Mouse (Mus musculus) left cerebral cortex, adult 8-10 months (tissue): Measurements from ENCODE around the gene Prpf3. TPM values are rescaled to one million over a fixed set of nuclear protein-coding genes. Genes with fewer than 3 reads are reported as not detected.
"Not testable (repeated sequence)": the region's sequence is repeated elsewhere in the genome, so short reads cannot be mapped to it uniquely, and the experiment has no call there.

Experiments used
- DNase-seq, 2 experiments: peaks; one replicate each; pipeline ENCODE4 v3.0.0; 2022; ENCODE audit warnings: low spot score in 2 of 2
- total RNA-seq, 4 experiments: library from RNA; stranded (reverse); gene quantifications; 2 replicates each; pipeline ENCODE4 v1.2.4; 2022

The Prpf3 gene
- 10 to 100 TPM; 25.2 to 36.6 (median 36.3) TPM for total RNA-seq

GRCm38 (mm10) chr3:95855502-95856089 is at the start of gene Prpf3:
Gene Prpf3, minus strand, starts transcription at chr3:95855885.
- DNase-seq, result peak; percentile 84 to 92

- DNase-seq, result no peak
These were observed 48.9 kb upstream of the Prpf3 start, which contains the start of gene Car14 for GRCm38 (mm10) chr3:95904568-95904967. Gene Car14, minus strand, starts transcription at chr3:95904691.

- DNase-seq, result no peak
These were observed 48.2 kb upstream of the Prpf3 start for GRCm38 (mm10) chr3:95903753-95904502.

DNA sequence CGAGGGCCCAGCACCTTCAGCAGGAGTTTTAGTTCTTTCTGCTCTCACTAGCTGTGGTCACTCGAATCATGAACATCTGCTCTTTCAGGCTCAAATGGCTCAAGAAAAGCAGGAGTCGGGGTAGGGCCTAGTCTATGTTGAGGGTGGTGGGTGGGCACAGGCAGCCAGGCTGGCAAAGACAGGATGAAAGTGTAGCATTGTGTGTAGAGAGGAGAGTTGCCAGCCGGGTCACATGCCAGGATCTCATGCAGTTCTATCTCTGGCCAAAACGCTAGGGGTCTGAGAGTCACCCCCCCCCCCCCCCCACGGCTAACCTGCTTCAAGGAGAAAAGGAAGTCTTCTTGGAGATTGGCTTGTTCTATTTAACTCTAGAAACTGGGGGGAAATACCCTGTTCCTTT is 47.0 kb upstream of the Prpf3 start:
- no peak for DNase-seq

GRCm38 (mm10) chr3:95902373-95902625 is 46.6 kb upstream of the Prpf3 start:
- DNase-seq, result no peak

DNA sequence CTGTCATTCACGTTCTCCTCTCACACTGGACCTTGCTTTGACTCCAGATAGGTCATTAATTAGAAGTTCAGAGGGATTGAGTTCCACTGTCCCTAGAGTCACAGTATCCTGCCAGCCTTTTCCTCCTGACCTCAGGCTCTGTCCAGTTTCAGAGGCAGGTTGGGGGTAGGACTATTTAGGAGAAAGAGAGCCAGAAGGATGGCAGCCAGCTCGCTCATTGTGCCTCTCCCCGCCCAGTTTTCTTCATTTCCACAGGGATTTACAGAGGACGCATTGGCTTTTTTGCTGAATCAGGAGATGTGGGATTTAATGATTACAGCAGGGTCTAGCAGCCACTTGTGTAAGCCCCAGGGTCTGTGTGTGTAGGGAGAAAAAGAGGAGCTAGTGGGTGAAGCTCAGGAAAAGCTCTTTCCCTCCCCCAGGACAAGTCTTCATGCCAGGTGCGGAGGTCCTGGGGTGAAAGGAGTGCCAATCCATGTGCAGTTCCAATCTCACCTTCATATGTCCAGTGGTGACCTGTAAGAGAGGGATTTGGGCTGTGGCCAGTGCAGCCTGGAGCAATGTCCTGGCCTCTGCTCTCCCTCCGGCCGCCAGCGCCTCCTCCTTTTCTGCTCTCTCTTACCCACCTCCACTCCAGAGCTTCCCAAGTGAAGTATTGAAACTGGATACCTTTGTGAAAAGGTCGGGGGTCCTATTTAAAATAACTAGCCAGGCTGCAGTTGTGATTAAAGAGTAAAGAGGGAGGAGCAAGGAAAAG is 46.1 kb upstream of the Prpf3 start:
- DNase-seq, result no peak

DNA sequence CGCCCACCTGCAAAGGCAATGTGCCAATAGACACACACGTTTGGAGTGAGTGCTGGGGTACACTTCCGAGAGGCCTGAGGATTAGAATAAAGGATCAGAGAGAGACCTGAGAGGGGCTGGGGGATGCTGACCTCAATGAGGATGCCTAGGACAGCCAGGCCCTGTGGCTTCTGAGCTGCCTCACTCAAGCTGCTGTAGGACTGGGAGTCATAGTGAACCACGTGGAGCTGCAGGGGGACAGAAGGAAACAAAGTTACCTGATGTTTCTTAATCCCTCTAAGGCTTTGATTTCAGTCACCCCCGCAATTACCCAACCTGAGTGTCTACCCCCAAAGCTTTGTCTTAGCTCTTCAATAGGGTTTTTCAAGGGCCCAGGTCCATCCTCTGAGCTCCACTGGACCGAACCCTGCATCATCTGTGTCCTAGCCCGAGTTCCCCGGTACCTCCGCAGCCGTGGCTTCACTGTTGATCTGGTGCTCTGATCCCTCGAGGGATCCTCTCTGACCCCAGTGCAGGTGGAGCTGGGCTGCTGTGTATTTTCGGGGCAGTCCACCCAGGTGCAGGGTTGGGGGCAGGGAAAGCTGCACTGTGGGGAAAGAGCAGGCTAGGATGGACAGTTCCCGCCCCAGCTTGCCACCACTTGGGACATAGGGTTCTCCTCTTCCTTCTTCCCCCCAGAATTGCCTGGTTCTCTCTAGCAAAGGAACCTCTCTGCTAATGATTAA is 44.3 kb upstream of the Prpf3 start:
- DNase-seq, result no peak

GRCm38 (mm10) chr3:95895501-95895900 is 39.8 kb upstream of the Prpf3 start:
- DNase-seq, result not testable (repeated sequence)

DNA sequence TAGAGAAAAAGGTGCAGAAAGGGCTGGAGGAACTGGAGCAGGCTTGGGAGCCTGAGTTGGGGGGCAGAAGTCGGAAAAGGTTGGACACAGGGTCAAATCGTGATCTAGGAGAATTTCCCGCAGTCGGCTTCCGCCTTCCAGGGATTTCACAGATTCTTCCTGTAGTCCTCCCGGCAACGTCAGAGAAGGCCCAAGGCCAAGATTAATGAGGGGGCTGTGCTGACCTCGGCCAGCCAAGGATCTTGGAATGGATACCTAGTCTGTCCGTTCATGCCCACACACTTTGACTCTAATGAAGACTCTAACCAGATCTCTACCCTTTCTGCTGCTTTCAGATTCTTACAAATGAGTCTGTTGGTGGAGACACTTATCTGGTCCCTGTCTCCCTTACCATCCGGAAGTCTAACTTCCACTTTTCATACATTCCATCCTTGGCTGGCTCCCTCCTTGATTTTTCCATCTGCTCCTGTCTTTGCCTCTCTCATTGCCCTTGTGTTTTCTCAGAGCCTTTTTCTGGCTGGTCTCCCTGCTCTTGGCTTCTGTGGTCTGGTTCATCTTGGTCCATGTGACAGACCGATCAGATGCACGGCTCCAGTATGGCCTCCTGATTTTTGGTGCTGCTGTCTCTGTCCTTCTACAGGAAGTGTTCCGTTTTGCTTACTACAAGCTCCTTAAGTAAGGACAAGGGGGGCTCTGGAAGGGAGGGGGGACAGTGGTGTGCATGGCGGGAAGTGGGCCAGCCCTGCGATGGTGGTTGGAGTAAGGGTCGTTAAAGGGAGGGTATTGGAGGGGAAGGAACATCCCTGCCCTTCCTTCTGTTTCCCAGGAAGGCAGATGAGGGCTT is 38.9 kb upstream of the Prpf3 start:
- no peak for DNase-seq

DNA sequence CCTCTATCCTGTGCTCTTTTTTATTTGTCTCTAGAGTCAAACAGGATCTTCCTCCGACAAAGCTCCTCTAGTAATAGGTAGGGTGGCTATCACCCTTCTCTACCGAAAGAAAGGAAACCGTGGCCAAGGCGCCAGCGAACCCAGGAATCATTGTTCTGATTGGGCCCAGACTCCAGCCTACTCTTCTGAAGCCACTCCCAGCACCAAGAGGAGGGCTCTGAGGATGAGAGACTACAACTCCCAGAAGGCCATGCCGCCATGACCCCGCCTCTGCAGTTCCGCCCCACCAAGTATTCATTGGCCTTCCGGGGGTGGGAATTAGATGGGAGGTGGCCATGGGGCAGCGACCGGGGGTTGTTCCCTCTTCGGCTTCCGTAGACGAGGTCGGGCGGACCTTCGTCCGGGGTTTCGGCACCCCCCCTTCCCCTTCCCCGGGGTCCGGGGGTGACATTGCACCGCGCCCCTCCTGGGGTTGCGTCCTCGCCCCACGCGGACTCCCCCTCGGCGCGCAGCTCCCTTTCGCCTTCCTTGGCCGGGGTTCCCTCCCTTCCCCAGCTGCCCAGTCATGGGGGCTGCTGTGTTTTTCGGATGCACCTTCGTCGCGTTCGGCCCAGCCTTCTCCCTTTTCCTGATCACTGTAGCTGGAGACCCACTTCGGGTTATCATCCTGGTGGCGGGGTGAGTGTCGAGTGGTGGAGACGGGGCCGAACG is 38.1 kb upstream of the Prpf3 start, which contains the start of gene Aph1a:
Gene Aph1a, plus strand, starts transcription at position 364 of the 711 bp plus-strand sequence.
- peak; percentile 86 to 98 for DNase-seq

- DNase-seq, result no peak
These were observed 37.4 kb upstream of the Prpf3 start for GRCm38 (mm10) chr3:95893126-95893525.

GRCm38 (mm10) chr3:95892066-95893052 is 36.7 kb upstream of the Prpf3 start:
- no peak for DNase-seq

DNA sequence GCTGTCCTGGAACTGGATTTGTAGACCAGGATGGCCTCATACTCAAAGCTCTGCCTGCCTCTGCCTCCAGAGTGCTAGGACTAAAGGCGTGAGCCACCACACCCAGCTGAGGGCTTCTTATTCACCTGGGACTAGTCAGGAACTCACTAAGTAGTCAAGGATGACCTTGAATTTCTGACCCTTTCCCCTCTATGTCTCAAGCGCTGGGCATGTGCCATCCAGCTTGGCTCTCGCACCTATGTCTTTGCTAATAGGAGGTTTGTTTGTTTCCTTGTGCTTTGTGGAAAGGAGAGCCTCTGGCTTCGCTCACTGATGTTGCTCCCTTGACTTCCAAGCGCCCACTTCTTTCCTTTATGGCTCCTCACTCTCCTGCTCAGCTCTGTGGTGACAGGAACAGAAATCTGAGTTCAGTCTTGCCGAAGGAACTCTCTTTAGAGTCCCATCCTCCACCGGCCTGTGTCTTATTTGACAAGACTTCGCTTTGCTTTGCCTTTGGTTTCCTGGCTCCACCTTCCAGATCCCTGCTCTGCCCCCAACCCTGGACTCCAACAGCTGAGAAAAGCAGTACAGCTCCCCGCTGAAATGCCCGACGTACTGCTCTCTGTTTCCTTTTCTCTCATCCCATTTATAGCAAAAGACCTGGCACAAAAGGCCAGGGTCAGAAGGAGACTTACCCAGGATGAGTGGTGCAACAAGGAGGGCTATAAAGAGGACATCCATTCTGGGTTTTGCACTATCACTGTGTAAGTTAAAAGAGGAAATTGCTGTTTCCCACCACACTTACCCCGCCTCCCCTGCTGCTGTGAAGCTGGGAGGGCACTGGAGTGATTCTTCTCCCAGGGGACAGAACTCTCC is 35.8 kb upstream of the Prpf3 start, which contains the start of gene BC028528:
Gene BC028528, minus strand, starts transcription at position 795 of the 855 bp plus-strand sequence.
- DNase-seq, result no peak

DNA sequence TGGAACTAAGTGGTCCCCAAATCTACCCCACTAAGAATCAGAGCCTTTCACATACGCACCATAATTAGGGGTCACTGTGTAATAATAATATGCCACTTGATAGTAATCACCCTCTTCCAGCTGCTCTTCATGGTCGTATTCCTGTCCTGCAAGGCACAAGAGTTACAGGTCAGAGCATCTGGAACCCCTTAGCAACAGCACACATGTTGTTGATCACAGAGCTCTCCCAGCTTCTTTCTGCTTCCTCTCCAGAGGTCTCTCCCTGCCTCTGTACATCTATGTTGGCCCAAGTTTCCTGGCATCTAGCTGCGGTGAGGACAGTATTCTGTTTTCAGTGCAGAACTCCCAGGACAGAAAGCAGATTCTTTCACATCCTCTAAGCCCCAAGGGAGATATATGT is 34.0 kb upstream of the Prpf3 start:
- no peak for DNase-seq

DNA sequence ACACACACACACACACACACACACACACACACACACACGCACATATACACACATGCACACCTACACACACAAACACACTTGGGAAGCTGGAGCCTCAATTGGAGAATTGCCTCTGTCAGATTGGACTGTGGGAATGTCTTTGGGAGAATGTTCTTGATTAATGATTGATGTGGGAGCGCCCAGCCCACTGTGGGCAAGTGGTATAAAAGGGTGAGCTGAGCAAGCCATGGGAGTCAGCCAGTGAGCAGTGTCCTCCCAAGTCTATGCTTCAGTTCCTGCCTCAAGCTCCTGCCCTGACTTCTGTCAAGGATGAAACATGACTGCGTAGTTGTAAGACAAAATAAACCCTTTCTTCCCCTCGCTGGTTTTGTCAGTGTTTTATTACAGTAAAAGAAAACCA is 31.9 kb upstream of the Prpf3 start:
- DNase-seq, result no peak

DNA sequence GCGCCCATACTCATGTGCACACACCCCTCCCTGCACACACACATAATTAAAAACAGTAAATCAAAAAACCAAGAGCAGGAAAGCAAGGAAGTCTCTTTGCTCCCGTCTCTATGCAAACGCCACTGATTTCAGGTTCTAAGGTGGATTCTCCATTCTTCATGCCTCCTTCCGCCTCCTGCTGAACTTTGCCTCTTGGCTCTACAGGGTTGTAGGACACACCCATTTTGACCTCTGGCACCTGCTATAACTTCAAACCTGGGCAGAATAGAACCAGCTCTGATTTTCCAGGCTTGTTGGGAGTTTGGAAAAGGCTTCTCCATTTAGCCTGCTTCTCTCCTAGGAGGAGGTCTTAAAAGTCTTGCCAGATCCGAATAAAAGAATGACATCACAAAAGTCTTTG is 28.7 kb upstream of the Prpf3 start:
- no peak for DNase-seq

DNA sequence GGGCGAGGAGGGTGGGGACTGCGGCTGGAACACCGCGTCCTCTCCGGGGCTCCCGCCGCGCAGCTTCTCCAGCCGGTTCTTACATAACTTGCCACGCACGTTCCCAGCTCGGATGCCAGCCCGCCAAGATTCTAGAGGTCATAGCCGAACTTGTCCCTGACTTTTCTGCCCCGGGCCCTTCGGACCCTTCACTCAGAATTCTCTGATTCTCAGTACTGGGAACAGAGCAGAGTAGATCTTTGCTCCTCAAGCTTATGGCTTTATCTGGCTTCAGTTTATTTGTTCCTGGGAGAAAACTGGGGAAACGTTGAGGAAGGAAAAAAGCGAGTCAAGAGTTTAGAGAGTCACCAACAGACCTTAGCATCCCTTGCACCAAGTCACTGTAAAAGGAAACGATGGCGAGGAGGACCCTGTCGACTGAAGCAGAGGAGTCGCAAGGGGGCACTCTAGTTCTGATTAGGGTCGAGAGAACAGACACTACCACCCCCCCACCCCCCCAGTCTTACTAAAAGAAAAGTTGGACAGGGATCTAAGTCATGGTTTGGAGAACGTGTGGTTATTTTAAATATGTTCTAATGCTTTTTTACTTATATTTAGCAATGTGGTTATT is 27.2 kb upstream of the Prpf3 start:
- DNase-seq, result peak in 1 of 2 experiments; percentile 61
